Mouse (Mus musculus) liver, adult 2 months (tissue): Measurements from ENCODE around the gene Srxn1. TPM values are rescaled to one million over a fixed set of nuclear protein-coding genes. Genes with fewer than 3 reads are reported as not detected.
"Not testable (repeated sequence)": the region's sequence is repeated elsewhere in the genome, so short reads cannot be mapped to it uniquely, and the experiment has no call there.

Experiments used
- DNase-seq: peaks from one replicate; pipeline ENCODE4 v3.0.0-alpha.2; 2011; ENCODE audit warnings: low read depth, low spot score; ENCODE audit errors: extremely low read depth
- H3K27ac ChIP-seq: fragments of 200-500 bp; replicated peaks from 2 replicates; pipeline ENCODE4 v1.5.1; 2012; ENCODE audit warnings: low read depth, mild to moderate bottlenecking, control low read depth, inconsistent platforms, low read length; ENCODE audit not compliant: insufficient read depth
- H3K27me3 ChIP-seq: fragments of 200-500 bp; 2 replicates; pipeline ENCODE4 v1.6.1; 2012; ENCODE audit warnings: mild to moderate bottlenecking, moderate library complexity, low read length, inconsistent platforms; ENCODE audit not compliant: control insufficient read depth, insufficient read depth
- H3K36me3 ChIP-seq: fragments of 200-500 bp; 2 replicates; pipeline ENCODE4 v1.6.1; 2012; ENCODE audit warnings: low read length, inconsistent platforms; ENCODE audit not compliant: control insufficient read depth, insufficient read depth
- H3K4me1 ChIP-seq: fragments of 200-500 bp; 2 replicates; pipeline ENCODE4 v1.6.1; 2011; ENCODE audit warnings: low read length; ENCODE audit not compliant: control insufficient read depth, insufficient read depth
- H3K4me3 ChIP-seq: fragments of 200-500 bp; 2 replicates; pipeline ENCODE4 v1.5.1; 2011; ENCODE audit warnings: low read depth, mild to moderate bottlenecking, control low read depth, low read length, moderate library complexity; ENCODE audit not compliant: insufficient read depth
- H3K79me2 ChIP-seq: fragments of 200-500 bp; 2 replicates; pipeline ENCODE4 v1.6.1; 2012; ENCODE audit warnings: inconsistent platforms, mild to moderate bottlenecking, low read length, moderate library complexity; ENCODE audit not compliant: control insufficient read depth, insufficient read depth
- H3K9ac ChIP-seq: fragments of 200-500 bp; 2 replicates; pipeline ENCODE4 v1.6.1; 2012; ENCODE audit warnings: low read depth, mild to moderate bottlenecking, control low read depth, inconsistent platforms, low read length
- CTCF ChIP-seq: fragments of 200-500 bp; IDR thresholded peaks from 2 replicates; pipeline ENCODE4 v1.5.1; 2011; ENCODE audit warnings: low read depth, low read length, control low read depth
- POLR2A ChIP-seq: fragments of 200-500 bp; IDR thresholded peaks from 2 replicates; pipeline ENCODE4 v1.6.1; 2011; ENCODE audit warnings: low read length, control low read depth; ENCODE audit not compliant: insufficient read depth; ENCODE audit errors: extremely low read depth
- WGBS: fragments of 180-500 bp; shearing (Covaris S2); methylation state at CpG from one replicate; pipeline ENCODE4 v1.1.7; 2018; 5-methylcytosine and 5-hydroxymethylcytosine counted together
- polyA plus RNA-seq: library from polyadenylated mRNA; depleted of rRNA; stranded (reverse); fragments of >200 nt; gene quantifications from 2 replicates; pipeline ENCODE4 v1.2.3, GENCODE M21; 2012; rRNA removed
- total RNA-seq: library from RNA; depleted of rRNA; stranded (reverse); fragments of >200 nt; gene quantifications from 2 replicates; pipeline ENCODE4 v1.2.3, GENCODE M21; 2014; rRNA removed

Gene Srxn1
- 24.0 and 30.7 TPM in 2 replicates for total RNA-seq
- polyA plus RNA-seq = 87.2 and 89.1 TPM in 2 replicates

DNA sequence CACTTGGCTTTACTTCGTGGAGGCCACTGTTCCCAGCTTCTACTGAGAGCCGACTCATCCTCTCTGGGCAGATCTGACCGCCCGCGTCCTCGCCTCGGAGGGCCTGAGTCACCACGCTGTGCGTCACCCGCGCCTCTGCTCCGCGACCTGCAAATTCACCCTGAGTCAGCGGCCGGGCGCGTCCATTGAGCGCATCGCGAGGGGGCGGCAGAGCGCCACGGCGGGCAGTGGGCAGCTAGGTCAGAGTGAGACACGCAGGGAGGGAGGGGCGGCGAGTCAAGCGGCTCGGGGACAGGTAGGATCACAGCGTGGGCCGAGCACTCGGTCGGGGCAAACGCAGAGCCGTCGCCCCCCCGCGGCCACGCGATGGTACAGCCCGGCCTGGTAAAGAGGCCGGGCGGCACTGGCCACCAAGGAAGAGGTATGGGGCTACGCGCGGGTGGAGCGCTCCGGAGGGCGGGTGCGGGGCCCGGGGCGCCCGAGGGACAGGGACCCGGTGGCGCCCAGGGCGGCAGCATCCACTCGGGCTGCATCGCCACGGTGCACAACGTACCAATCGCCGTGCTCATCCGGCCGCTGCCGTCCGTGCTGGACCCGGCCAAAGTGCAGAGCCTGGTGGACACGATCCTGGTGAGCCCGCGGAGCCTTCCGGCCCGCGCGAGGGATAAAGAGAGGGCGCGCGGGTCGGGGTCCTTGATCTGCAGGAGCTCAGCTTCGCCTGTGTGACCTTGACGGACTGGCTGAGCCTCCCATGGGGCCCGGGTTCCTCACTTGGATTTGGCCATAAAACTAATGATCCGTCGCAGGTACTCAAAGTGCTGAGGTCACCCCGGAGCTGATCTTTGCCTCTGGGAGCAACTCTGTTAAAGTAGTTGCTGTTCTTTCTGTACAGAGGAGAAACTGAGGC, at the start of gene Srxn1:
Gene Srxn1, plus strand, starts transcription at position 199 of the 907 bp plus-strand sequence.
- Histone ChIP-seq H3K79me2 (no peaks in the 10 kb centered on the region; the same call in 1 of the 2 replicates), H3K9ac (peak within 1 kb of the TSS; percentile 94), H3K27me3 (no peaks in the 10 kb centered on the region; the same call in 1 of the 2 replicates), H3K4me1 (peaks cover 12% of the 10 kb centered on the region), H3K27ac (peak within 1 kb of the TSS; percentile 87), H3K4me3 (peak within 1 kb of the TSS; percentile 74), H3K36me3 (no peaks in the 10 kb centered on the region; the same call in 1 of the 2 replicates)
- under 1% methylated on average over 72 of the region's 84 CpGs for WGBS
- DNase-seq = peak; percentile 71
- TF ChIP-seq CTCF (no peak), POLR2A (peak; percentile 76; the same call in 1 of the 2 replicates)

GRCm38 (mm10) chr2:152056368-152057251, 48.7 kb upstream of the Srxn1 start:
- 66% methylated on average over 22 of the region's 22 CpGs for WGBS
- 0 out of 2 replicates have a peak, but pooled peaks cover 3% of the 10 kb centered on the region for H3K27me3 ChIP-seq
- no peak for DNase-seq

DNA sequence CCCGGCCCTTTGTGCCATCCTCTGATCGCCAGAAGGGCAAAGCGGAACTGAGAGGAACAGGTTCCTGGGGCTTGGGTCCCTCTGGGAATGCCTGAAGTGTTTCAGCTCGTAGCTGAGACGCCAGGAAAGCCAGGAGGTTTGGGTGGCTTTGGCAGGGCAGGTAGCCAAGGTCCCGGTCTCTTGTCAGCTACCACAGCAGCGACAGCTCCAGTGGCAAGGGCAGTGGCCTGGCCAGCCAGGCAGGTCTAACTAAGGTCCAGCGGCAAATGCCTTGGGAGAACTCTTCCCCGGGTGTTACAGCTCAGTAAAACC, 48.1 kb upstream of the Srxn1 start:
- no peak for DNase-seq
- H3K79me2 ChIP-seq = no peaks in the 10 kb centered on the region
- H3K4me3 ChIP-seq = no peak overlapping the region
- H3K36me3 ChIP-seq = no peaks in the 10 kb centered on the region
- no peak overlapping the region for H3K27ac ChIP-seq
- no peak overlapping the region for H3K9ac ChIP-seq
- H3K4me1 ChIP-seq = no peaks in the 10 kb centered on the region
- TF ChIP-seq POLR2A (no peak), CTCF (no peak)
- 75% methylated on average over 9 of the region's 9 CpGs for WGBS
- 0 out of 2 replicates have a peak, but pooled peaks cover 3% of the 10 kb centered on the region for H3K27me3 ChIP-seq

More at GRCm38 (mm10) chr2:152056368-152057251, 48.7 kb upstream of the Srxn1 start:
- H3K79me2 ChIP-seq = no peaks in the 10 kb centered on the region
- H3K27ac ChIP-seq = no peak overlapping the region
- H3K9ac ChIP-seq = no peak overlapping the region
- no peak overlapping the region for H3K4me3 ChIP-seq
- no peaks in the 10 kb centered on the region for H3K4me1 ChIP-seq
- TF ChIP-seq CTCF = no peak
- no peak for TF ChIP-seq POLR2A
- H3K36me3 ChIP-seq = no peaks in the 10 kb centered on the region

DNA sequence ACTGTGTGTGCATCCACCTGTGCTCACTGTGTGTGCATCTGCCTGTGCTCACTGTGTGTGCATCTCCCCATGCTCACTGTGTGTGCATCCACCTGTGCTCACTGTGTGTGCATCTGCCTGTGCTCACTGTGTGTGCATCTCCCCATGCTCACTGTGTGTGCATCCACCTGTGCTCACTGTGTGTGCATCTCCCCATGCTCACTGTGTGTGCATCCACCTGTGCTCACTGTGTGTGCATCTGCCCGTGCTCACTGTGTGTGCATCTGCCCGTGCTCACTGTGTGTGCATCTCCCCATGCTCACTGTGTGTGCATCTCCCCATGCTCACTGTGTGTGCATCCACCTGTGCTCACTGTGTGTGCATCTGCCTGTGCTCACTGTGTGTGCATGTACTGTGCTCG, 42.5 kb upstream of the Srxn1 start:
- 77% methylated on average over 3 of the region's 3 CpGs for WGBS
- not testable (repeated sequence) for H3K4me1 ChIP-seq, DNase-seq, H3K79me2 ChIP-seq, H3K4me3 ChIP-seq, H3K9ac ChIP-seq, H3K27me3 ChIP-seq, H3K27ac ChIP-seq, H3K36me3 ChIP-seq

DNA sequence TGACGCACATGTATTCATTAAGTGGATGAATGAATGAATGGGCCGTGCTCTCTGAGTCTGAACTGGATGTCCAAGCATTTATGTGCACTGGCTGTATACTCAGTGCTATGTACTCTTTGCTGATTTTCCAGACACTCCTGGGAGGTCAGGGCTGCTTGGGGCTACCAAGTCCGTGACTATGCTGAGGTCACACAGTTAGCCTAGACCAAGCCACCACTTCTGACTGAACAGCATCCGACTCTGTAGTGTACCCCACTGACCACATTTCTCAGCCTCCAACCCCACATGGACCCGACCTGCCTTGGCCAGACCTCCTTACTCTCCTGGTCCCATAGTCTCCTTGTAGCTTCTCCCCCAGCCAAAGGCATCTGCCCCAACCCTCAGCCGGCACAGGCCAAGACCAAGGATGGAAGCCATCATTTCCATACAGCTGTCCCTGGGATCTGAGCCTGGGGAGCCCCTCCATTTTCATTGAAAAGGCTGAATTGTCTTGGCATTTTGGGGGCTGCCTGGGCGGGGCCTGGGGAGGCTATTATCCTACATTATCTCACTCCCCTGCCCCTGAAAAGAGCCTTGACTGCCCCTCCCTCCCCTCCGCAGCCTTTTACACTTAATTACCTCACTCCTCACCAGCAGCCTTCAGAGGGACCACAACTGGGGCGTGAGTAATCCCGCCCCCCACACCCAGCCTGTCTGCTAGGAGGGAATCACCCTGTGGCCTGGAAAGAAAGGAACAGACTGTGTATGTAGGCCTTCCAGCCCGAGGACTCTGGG, 36.5 kb upstream of the Srxn1 start:
- TF ChIP-seq POLR2A (no peak), CTCF (no peak)

More for the DNA sequence above, 36.5 kb upstream of the Srxn1 start:
- no peaks in the 10 kb centered on the region for H3K36me3 ChIP-seq
- no peaks in the 10 kb centered on the region for H3K4me1 ChIP-seq
- H3K27me3 ChIP-seq = 0 out of 2 replicates have a peak, but pooled peaks cover 2% of the 10 kb centered on the region
- H3K4me3 ChIP-seq = no peak overlapping the region
- no peak for DNase-seq
- no peaks in the 10 kb centered on the region for H3K79me2 ChIP-seq
- no peak overlapping the region for H3K27ac ChIP-seq
- WGBS = 61% methylated on average over 11 of the region's 11 CpGs
- no peak overlapping the region for H3K9ac ChIP-seq
